Mouse (Mus musculus) kidney, adult 2 months (tissue): ENCODE data around the gene Abracl. TPM values are rescaled to one million over a fixed set of nuclear protein-coding genes. Genes with fewer than 3 reads are reported as not detected.

ENCODE experiments used
- DNase-seq: peaks from one replicate; pipeline ENCODE4 v3.0.0; 2021
- H3K27ac ChIP-seq: fragments of 200-500 bp; 2 replicates; pipeline ENCODE4 v1.5.1; 2012; ENCODE audit warnings: low read depth, low read length, control low read depth, inconsistent platforms; ENCODE audit not compliant: insufficient read depth
- H3K27me3 ChIP-seq: fragments of 200-500 bp; replicated peaks from 2 replicates; pipeline ENCODE4 v1.6.1; 2012; ENCODE audit warnings: mild to moderate bottlenecking, moderate library complexity, low read length, inconsistent platforms; ENCODE audit not compliant: control insufficient read depth, insufficient read depth
- H3K36me3 ChIP-seq: fragments of 200-500 bp; 2 replicates; pipeline ENCODE4 v1.6.1; 2012; ENCODE audit warnings: mild to moderate bottlenecking, moderate library complexity, low read length, inconsistent platforms; ENCODE audit not compliant: control insufficient read depth, insufficient read depth
- H3K4me1 ChIP-seq: fragments of 200-500 bp; 2 replicates; pipeline ENCODE4 v1.6.1; 2011; ENCODE audit warnings: low read length; ENCODE audit not compliant: control insufficient read depth, insufficient read depth
- H3K4me3 ChIP-seq: fragments of 200-500 bp; 2 replicates; pipeline ENCODE4 v1.5.1; 2011; ENCODE audit warnings: mild to moderate bottlenecking, low read depth, low read length, control low read depth; ENCODE audit not compliant: insufficient read depth
- CTCF ChIP-seq: fragments of 200-500 bp; conservative IDR thresholded peaks from 2 replicates; pipeline ENCODE4 v1.5.1; 2011; ENCODE audit warnings: low read depth, mild to moderate bottlenecking, control low read depth, low read length, moderate library complexity, mixed read lengths; ENCODE audit not compliant: insufficient read depth, insufficient read length
- POLR2A ChIP-seq: fragments of 200-500 bp; IDR thresholded peaks from one replicate; pipeline ENCODE4 v1.6.1; 2011; ENCODE audit warnings: low read depth, low read length, control low read depth
- WGBS: fragments of 180-500 bp; shearing (Covaris S2); methylation state at CpG from one replicate; pipeline ENCODE4 v1.1.7; 2018; 5-methylcytosine and 5-hydroxymethylcytosine counted together
- polyA plus RNA-seq: library from polyadenylated mRNA; depleted of rRNA; stranded (reverse); fragments of >200 nt; gene quantifications from 2 replicates; pipeline ENCODE4 v1.2.3, GENCODE M21; 2012; rRNA removed

The Abracl gene
- polyA plus RNA-seq = 12.3 and 15.3 TPM in 2 replicates

GRCm38 (mm10) chr10:18022741-18023347, at the start of gene Abracl:
Gene Abracl, minus strand, starts transcription at chr10:18023288.
- no peaks in the 10 kb centered on the region; the same call in 1 of the 2 replicates for H3K36me3 ChIP-seq
- H3K27me3 ChIP-seq = no peaks in the 10 kb centered on the region
- H3K27ac ChIP-seq = peak within 1 kb of the TSS; percentile 94
- DNase-seq = peak; percentile 89
- H3K4me3 ChIP-seq = peak within 1 kb of the TSS; percentile 89
- WGBS = under 1% methylated on average over 37 of the region's 37 CpGs
- TF ChIP-seq CTCF = no peak
- peak; percentile 34 for TF ChIP-seq POLR2A
- no peaks in the 10 kb centered on the region for H3K4me1 ChIP-seq

- no peak for DNase-seq
- Histone ChIP-seq H3K27me3 (no peaks in the 10 kb centered on the region), H3K4me1 (peaks cover 43% of the 10 kb centered on the region), H3K27ac (no peak overlapping the region), H3K36me3 (no peaks in the 10 kb centered on the region), H3K4me3 (no peak overlapping the region)
- WGBS = 65% methylated on average over 3 of the region's 3 CpGs
- TF ChIP-seq CTCF (no peak), POLR2A (no peak)
Observed at GRCm38 (mm10) chr10:18072871-18073270, 49.8 kb upstream of the Abracl start.

- Histone ChIP-seq H3K4me1 (peaks cover 47% of the 10 kb centered on the region), H3K27me3 (no peaks in the 10 kb centered on the region), H3K4me3 (no peak overlapping the region), H3K36me3 (no peaks in the 10 kb centered on the region), H3K27ac (peak overlapping the region; percentile 65)
- WGBS = 41% methylated on average over 2 of the region's 2 CpGs
- DNase-seq = no peak
- no peak for TF ChIP-seq CTCF
- no peak for TF ChIP-seq POLR2A
Observed at GRCm38 (mm10) chr10:18070616-18071015, 47.5 kb upstream of the Abracl start.

- Histone ChIP-seq H3K27ac (peak overlapping the region; percentile 30; the same call in 1 of the 2 replicates), H3K4me1 (peaks cover 47% of the 10 kb centered on the region), H3K4me3 (no peak overlapping the region), H3K27me3 (no peaks in the 10 kb centered on the region), H3K36me3 (no peaks in the 10 kb centered on the region)
- 36% methylated on average over 3 of the region's 3 CpGs for WGBS
- TF ChIP-seq POLR2A = no peak
- no peak for TF ChIP-seq CTCF
- DNase-seq = peak; percentile 41
Observed at GRCm38 (mm10) chr10:18070144-18070543, 47.1 kb upstream of the Abracl start.

- Histone ChIP-seq H3K4me1 (peaks cover 45% of the 10 kb centered on the region), H3K36me3 (no peaks in the 10 kb centered on the region), H3K27ac (peak overlapping the region; percentile 30; the same call in 1 of the 2 replicates), H3K27me3 (no peaks in the 10 kb centered on the region), H3K4me3 (no peak overlapping the region)
- no peak for DNase-seq
- TF ChIP-seq POLR2A (no peak), CTCF (no peak)
- 62% methylated on average over 2 of the region's 2 CpGs for WGBS
Observed at GRCm38 (mm10) chr10:18069576-18069975, 46.5 kb upstream of the Abracl start.

- no peak overlapping the region; the same call in 1 of the 2 replicates for H3K27ac ChIP-seq
- no peaks in the 10 kb centered on the region for H3K27me3 ChIP-seq
- DNase-seq = no peak
- no peak overlapping the region for H3K4me3 ChIP-seq
- TF ChIP-seq CTCF = no peak
- no peak for TF ChIP-seq POLR2A
- peaks cover 40% of the 10 kb centered on the region for H3K4me1 ChIP-seq
- WGBS = 76% methylated on average over 2 of the region's 2 CpGs
- H3K36me3 ChIP-seq = no peaks in the 10 kb centered on the region
Observed at GRCm38 (mm10) chr10:18068880-18069279, 45.8 kb upstream of the Abracl start.

- no peaks in the 10 kb centered on the region for H3K36me3 ChIP-seq
- no peaks in the 10 kb centered on the region for H3K27me3 ChIP-seq
- H3K4me3 ChIP-seq = no peak overlapping the region
- no peak for DNase-seq
- WGBS = 64% methylated on average over 10 of the region's 10 CpGs
- H3K4me1 ChIP-seq = peaks cover 33% of the 10 kb centered on the region
- TF ChIP-seq CTCF (no peak), POLR2A (no peak)
- 0 out of 2 replicates have a peak overlapping the region, but pooled peaks have one; percentile 16 for H3K27ac ChIP-seq
Observed at GRCm38 (mm10) chr10:18067761-18068446, 44.8 kb upstream of the Abracl start.
